Mouse (Mus musculus) ovary, postnatal 14 days (tissue): Measurements from ENCODE around the gene Tmem131l.

ENCODE experiments used
- DNase-seq: peaks from one replicate; pipeline ENCODE4 v3.0.0; 2022; ENCODE audit warnings: low spot score

Gene Tmem131l

GRCm38 (mm10) chr3:84015484-84016016 is 24.4 kb downstream of the Tmem131l start:
- no peak for DNase-seq

DNA sequence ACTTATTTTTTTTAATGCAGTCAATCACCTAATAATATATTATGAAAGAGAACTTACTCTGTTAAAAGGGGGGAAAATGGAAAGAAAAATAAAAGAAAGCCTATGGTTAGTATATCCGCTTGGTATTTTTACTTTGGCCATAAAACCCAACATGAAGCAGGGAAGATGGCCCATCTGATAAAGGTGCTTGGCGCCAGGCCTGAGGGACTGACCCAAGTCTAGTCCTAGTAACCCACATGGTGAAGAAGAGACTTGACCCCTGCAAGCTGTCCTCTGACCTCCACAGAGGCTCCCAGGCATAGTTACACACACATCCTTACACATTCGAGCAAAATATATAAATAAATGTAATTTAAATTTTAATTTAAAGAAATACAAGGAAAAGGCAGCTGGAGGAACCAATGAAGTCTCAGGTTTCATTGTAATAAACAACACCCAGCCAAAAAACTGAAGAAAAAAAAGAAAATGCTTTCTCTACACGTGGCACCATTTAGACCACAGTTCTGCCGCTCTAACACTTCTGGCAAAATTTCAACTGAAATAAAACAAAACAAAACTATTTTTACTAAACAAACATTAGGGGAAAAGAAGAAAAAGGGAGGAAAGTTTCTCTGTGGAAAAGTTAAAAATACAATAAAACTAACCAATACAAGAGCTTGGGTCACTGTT is 28.8 kb downstream of the Tmem131l start:
- DNase-seq = peak; percentile 43

GRCm38 (mm10) chr3:84005989-84006388 is 34.0 kb downstream of the Tmem131l start:
- DNase-seq = no peak

- DNase-seq = no peak
These were observed 35.5 kb downstream of the Tmem131l start for GRCm38 (mm10) chr3:84004330-84005090.

DNA sequence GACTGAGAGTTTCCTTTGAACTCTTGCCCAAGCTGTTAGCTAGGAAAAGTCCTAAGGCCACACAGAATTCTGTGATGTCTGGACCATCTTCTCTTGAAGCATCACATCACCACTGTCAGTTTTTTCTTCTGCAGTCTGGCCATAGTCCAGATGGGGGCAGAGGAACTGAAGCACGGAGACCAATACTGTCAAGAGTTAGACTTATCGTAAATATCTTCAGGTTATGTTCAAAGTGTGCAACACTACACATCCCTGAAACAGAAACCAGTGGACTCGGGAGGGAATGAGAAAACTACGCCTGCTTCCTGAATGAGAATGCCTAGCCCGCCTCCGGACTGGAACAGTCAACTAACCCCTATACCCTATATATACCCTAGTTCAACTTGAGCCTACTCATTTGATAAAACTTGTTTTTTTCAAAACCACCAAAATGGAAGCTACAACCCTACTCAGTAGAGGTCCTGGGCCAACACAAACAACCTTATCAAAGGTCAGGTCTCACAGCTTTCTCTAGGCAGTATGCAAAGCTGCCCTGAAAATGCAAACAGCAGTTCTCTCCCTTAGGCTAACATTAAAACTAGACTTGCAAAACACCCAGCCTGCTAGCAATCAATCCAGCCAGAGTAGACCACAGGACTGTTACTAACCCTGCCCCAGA is 37.4 kb downstream of the Tmem131l start:
- DNase-seq = no peak

DNA sequence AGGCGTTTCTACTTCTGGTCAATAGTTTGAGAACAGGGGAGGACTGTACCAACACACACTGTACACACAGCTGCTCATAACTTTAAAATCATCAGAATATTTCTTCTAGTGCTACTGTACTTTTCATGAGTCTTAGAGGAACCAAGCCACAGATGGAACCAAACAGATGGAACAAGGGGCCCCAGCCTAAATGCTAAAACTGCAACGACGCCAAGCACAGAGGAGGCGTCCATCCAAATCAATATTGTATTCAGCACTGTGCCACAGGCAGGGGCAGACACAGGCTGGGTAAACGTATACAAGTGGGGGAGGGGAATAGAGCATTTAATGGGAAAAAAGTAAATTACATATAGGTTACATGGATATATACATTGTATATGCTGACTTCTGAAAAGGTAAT is 42.4 kb downstream of the Tmem131l start:
- no peak for DNase-seq

DNA sequence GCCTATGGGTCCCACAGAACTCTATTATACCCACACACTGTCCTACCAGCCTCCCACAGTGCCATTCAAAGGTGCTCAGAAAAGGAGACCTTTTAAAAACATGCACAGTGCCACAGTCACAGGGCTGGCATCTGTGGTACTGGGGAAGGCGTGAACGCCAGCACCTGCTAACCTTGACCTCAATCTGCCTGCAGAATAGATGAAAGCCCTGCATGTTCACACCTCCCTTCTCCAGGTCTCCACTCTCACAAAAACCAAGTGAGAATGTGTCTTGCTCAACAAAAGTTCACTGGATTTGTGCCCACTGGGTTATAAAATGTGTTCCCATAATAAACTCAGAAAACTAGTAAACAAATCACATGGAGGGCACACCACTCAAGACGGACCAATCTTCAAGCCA is 42.9 kb downstream of the Tmem131l start:
- no peak for DNase-seq

- DNase-seq = no peak
These were observed 43.9 kb downstream of the Tmem131l start for GRCm38 (mm10) chr3:83996086-83996485.

DNA sequence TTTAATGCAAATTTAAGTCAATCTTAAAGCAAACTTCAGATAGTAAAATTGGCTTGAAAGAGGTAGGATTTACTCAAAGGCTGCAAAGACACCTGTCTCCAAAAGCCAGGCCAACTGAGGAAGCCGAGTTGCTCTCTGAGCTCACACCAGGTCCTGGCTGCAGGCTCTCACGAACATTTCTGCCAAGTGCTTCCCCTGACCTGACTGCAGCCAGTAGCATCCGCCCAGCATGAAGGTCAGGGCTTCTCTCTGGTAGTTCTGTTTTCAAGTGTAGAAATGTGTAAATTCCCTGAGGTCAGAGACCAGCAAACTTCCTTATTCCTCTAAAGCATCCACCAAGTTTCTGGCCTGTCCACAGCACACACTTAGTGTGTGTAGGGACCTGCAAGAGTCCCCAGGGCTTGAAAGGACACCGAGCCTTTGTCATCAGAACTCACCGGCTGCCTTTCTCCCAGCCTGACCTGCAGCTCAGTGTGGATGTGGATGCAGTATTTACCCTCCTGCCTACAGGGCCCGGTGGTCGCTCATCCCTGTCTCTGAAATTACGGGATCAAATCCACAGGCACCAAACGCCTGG is 44.6 kb downstream of the Tmem131l start:
- no peak for DNase-seq

DNA sequence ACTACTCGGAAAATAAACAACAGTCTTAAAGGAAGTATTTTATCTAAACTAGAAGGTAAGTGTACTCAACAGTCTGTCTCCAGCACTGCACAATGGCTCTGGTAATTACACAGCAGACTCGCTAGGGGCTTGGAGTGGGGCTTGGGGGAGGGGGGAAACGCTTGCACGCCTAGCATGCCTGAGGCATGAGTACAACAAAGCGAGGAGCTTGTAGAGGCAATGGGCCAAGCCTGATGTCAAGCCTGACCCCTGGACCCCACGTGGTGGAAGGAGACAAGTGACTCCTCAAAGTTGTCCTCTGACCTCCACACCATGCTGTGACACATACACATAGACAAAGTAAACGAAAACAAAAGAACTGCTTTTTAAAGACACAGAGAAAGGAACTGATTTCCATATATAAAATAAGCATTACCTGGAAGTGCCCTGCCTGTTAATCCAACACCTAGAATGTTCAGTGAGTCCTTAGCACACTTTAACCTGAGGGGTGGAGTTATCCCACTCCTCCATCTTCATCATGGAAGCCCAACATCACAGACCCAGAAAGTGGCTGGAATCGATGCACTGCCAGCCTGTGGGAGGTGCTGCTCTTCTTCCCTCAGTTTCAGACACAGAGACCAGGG is 45.6 kb downstream of the Tmem131l start:
- DNase-seq = no peak

GRCm38 (mm10) chr3:83993089-83993516 is 46.9 kb downstream of the Tmem131l start:
- DNase-seq = peak; percentile 19

- DNase-seq = no peak
These were observed 48.1 kb downstream of the Tmem131l start for GRCm38 (mm10) chr3:83991691-83992524.

GRCm38 (mm10) chr3:83988214-83988613 is 51.8 kb downstream of the Tmem131l start:
- no peak for DNase-seq

DNA sequence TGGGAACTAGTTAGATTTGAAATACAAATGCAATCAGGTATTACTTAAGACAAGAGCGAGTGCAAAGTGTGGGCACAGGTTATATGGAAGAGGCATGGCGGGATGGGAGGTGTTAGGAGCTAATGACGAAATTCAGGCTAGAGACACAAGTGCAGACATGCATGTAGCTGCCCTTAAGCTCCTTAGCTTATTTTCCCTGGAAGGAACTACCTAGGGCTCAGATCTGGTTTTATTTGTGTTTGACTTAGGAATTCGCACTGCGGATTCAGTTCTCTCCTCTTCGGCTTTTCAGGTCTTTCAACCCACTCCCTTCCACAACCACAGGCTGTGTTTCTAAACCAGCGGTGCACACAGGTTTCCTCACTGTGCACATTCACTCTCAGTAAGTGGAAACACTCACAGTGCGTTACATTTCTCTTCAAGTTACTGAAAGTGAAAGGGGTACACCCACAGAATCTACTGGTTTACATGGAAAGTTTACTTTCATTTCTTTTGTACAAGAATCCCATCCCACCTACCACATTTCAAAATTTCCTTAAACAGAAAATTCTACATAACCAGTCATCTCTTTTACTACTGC is 52.4 kb downstream of the Tmem131l start:
- no peak for DNase-seq

DNA sequence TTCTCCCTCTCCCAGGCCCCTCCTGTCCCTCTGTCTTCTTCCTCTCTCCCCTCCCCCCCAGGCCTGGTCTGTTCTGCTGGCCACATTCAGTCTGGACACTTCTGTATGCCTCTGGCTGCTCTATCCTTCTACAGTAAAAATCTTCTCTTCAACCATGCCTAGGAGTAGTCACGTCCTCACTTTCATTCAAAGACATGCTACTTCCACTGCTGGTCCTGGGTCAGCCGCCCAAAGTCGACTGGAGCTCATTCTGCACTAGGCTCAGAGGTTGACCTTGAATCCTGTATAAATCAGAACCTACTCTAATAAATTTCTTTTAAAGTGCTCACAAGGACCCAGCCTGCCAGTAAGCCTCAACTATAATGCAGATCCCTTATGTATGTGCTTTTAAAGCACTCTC is 53.2 kb downstream of the Tmem131l start:
- no peak for DNase-seq

- no peak for DNase-seq
These were observed 54.5 kb downstream of the Tmem131l start for GRCm38 (mm10) chr3:83985426-83985825.

- no peak for DNase-seq
These were observed 55.6 kb downstream of the Tmem131l start for GRCm38 (mm10) chr3:83984379-83984778.

DNA sequence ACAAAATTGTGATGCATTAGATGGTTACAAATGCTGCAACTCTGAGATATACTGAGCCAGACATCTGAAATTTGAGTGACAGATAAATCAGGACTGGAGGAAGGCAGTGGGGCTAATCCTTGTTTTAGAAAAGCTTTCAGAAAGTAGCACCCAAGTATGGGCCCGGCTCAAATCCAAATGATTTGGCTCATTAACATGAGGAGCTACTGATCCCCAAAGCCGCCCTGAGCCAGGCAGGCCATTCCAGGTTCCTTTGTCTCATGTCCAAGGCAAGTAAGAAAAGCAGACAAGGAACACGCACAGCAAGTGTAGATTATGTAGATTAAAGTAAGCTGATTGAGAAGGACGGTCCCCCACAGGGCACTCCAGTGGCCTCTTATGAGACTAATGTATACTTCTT is 57.2 kb downstream of the Tmem131l start:
- no peak for DNase-seq

DNA sequence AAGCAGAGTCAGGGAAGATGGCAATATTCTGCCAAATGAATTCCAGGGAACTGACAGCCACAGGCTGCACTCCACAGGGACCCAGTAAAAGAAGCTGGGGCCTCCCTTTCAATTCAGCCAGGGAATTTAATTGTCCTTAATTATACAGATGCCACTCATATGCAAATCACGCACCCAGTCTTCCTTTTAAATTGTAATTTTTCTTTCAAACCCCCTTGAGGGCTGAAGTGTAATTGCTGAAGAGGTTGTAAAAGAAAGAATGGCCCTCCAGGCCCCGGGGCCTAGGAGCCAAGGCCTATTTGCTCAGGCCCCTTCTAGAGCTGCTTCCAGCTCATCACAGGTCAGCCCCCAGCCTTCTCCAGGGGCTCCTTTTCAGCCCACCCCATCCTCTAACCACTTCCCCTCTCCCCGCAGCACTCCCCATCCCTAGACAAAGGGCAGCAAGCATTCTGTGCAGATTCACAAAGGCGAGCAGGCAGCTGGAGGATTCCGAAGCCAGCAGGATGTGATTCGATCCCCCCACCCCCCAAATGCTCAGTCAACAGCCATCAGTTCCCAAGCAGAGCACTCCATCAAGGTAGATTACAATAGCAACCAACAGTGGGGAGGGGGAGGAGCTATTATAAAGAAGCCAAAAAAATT is 59.6 kb downstream of the Tmem131l start:
- no peak for DNase-seq
